27 mouse cellular contexts compared by ENCODE assay signal in genomic region chr11:83746152-83746551, GRCm38 (mm10). TPM values are rescaled to one million over a fixed set of nuclear protein-coding genes. Genes with fewer than 3 reads are reported as not detected.
DNase-seq lines count a peak whose midpoint lies in the region; TF ChIP-seq lines count a peak whose summit lies in the region.
"Had no signal": no experiment of that assay in that cellular context is flagged by ENCODE, and none has a peak within 500 bp of the region (broad histone marks: within the 10 kb centered on the region; RNA-seq: fewer than 3 reads in every experiment).

No protein-coding gene starts in this region.

- H3K27me3 ChIP-seq in liver, adult 2 months (ENCODE audit: control insufficient read depth, insufficient read depth, low read length), result no peaks in the 10 kb centered on the region
- H3K27me3 ChIP-seq: intestine, embryonic 15.5 days had no signal

- peak overlapping the region; percentile 93 for H3K27ac ChIP-seq in liver, adult 2 months (replicated peaks; ENCODE audit: insufficient read depth, low read depth, low read length)
- H3K27ac ChIP-seq: forebrain, embryonic 10.5 days; gastrocnemius, adult 2 months; hindbrain, embryonic 15.5 days; intestine, embryonic 15.5 days; macrophage; midbrain, embryonic 13.5 days; stomach, postnatal 0 days had no signal

- intact Hi-C loops in left cerebral cortex, postnatal 25 days (cut with DNase I), result no loop called here

- H3K4me3 ChIP-seq in liver, adult 2 months (ENCODE audit: insufficient read depth, low read depth, low read length), result no peak overlapping the region
- H3K4me3 ChIP-seq: forebrain, embryonic 10.5 days; gastrocnemius, adult 2 months; hindbrain, embryonic 15.5 days; intestine, embryonic 15.5 days; midbrain, embryonic 13.5 days; myocyte had no signal

- H3K9ac ChIP-seq in liver, adult 2 months (ENCODE audit: low read depth, low read length), result no peak overlapping the region
- H3K9ac ChIP-seq: hindbrain, embryonic 15.5 days; intestine, embryonic 15.5 days; midbrain, embryonic 13.5 days had no signal

- TF ChIP-seq POLR2A in liver, adult 2 months (IDR thresholded peaks at IDR 0.05; ENCODE audit: extremely low read depth, insufficient read depth, low read length), result no peak

- H3K36me3 ChIP-seq in liver, adult 2 months (ENCODE audit: control insufficient read depth, insufficient read depth, low read length), result peaks cover 2% of the 10 kb centered on the region; the same call in 1 of the 2 replicates
- H3K36me3 ChIP-seq: forebrain, embryonic 10.5 days; hindbrain, embryonic 15.5 days; intestine, embryonic 15.5 days; midbrain, embryonic 13.5 days had no signal

- 95% methylated on average over 4 of the region's 4 CpGs for WGBS in liver, adult 2 months

- TF ChIP-seq CTCF in liver, adult 2 months (IDR thresholded peaks at IDR 0.05; ENCODE audit: low read depth, low read length), result no peak

- H3K79me2 ChIP-seq in liver, adult 2 months (ENCODE audit: control insufficient read depth, insufficient read depth, low read length), result no peaks in the 10 kb centered on the region

- peaks cover 22% of the 10 kb centered on the region for H3K4me1 ChIP-seq in liver, adult 2 months (ENCODE audit: control insufficient read depth, insufficient read depth, low read length)
- H3K4me1 ChIP-seq: forebrain, embryonic 10.5 days; hindbrain, embryonic 15.5 days; intestine, embryonic 15.5 days; midbrain, embryonic 13.5 days had no signal

- no peak for DNase-seq in liver, adult 2 months (ENCODE audit: extremely low read depth, low read depth, low spot score)
- no peak for DNase-seq in liver
- DNase-seq in B cell, adult 2 months, result peak; percentile 82 to 85
- peak; percentile 11 to 80 for DNase-seq in natural killer cell, adult 2 months (ENCODE audit: low spot score in 2 of 2)
- DNase-seq in spleen, postnatal 36 days (ENCODE audit: low spot score in 2 of 2), result peak; percentile 88 to 90
- no peak for DNase-seq in left cerebral cortex, postnatal 25 days (ENCODE audit: low spot score in 2 of 2)
- DNase-seq in adrenal gland, postnatal 14 days, result no peak
- DNase-seq: cerebellum, adult 2 months; cerebellum, postnatal 36 days; gastrocnemius, adult 2 months; heart, postnatal 36 days; lung, adult 2 months; right cerebral cortex, postnatal 4 days had no signal

RNA-seq across cellular contexts. Expression of gene Wfdc21, which starts 0.6 kb away (rescaled TPM):
- total RNA-seq in liver, adult 2 months (2014; rRNA removed), result 1,058 and 3,004 TPM in 2 replicates
- 2,463 and 2,494 TPM in 2 replicates for polyA plus RNA-seq in liver, adult 2 months (2012; rRNA removed)
- total RNA-seq in left cerebral cortex, postnatal 25 days (2021), result not detected
- 2.8 TPM in 1 of 2 replicates, not detected in the other for total RNA-seq in adrenal gland, postnatal 14 days (2021)
- total RNA-seq: gastrocnemius, adult 2 months; heart, postnatal 36 days; layer of hippocampus, postnatal 25 days; left cerebral cortex, postnatal 10 days had no signal
- polyA plus RNA-seq: forebrain, embryonic 10.5 days; heart, embryonic 14.5 days; hindbrain, embryonic 15.5 days; intestine, embryonic 15.5 days; kidney, embryonic 14.5 days; limb, embryonic 14.5 days; myocyte had no signal

RNA-seq across cellular contexts. Expression of gene Heatr6, which starts 7.3 kb away (rescaled TPM):
- 6.5 and 8.9 TPM in 2 replicates for total RNA-seq in liver, adult 2 months (2014; rRNA removed)
- 9.7 and 9.8 TPM in 2 replicates for polyA plus RNA-seq in liver, adult 2 months (2012; rRNA removed)
- total RNA-seq in left cerebral cortex, postnatal 25 days (2021), result 10 to 100 TPM; 12.3 to 14.8 TPM
- total RNA-seq in adrenal gland, postnatal 14 days (2021), result 12.5 and 15.5 TPM in 2 replicates

RNA-seq across cellular contexts. Expression of gene Wfdc18, which starts 37.3 kb away (rescaled TPM):
- total RNA-seq in liver, adult 2 months (2014; rRNA removed), result not detected in 2 replicates
- not detected in 2 replicates for polyA plus RNA-seq in liver, adult 2 months (2012; rRNA removed)
- 1 to 10 TPM; 1.9 to 3.1 TPM for total RNA-seq in left cerebral cortex, postnatal 25 days (2021)
- not detected in 2 replicates for total RNA-seq in adrenal gland, postnatal 14 days (2021)
- total RNA-seq: adrenal gland, postnatal 4 days; gastrocnemius, adult 2 months; heart, postnatal 36 days; layer of hippocampus, postnatal 25 days had no signal
- polyA plus RNA-seq: forebrain, embryonic 10.5 days; hindbrain, embryonic 15.5 days; kidney, embryonic 14.5 days; large intestine, adult 2 months; lung, adult 2 months; midbrain, embryonic 13.5 days; myocyte had no signal

RNA-seq across cellular contexts. Expression of gene Wfdc17, which starts 42.4 kb away (rescaled TPM):
- total RNA-seq in liver, adult 2 months (2014; rRNA removed), result 40.9 and 46.0 TPM in 2 replicates
- polyA plus RNA-seq in liver, adult 2 months (2012; rRNA removed), result 8.0 and 19.9 TPM in 2 replicates
- not detected for total RNA-seq in left cerebral cortex, postnatal 25 days (2021)
- 1.3 and 1.7 TPM in 2 replicates for total RNA-seq in adrenal gland, postnatal 14 days (2021)
- total RNA-seq: layer of hippocampus, postnatal 25 days; left cerebral cortex, postnatal 10 days had no signal
- polyA plus RNA-seq: forebrain, embryonic 10.5 days; myocyte had no signal

Comparison
In these comparisons a context has a peak if more than half of its experiments do, and no peak if none do; other contexts are left out.
1. DNase-seq: peak in B cell, adult 2 months (2 of 2), natural killer cell, adult 2 months (2 of 2) and spleen, postnatal 36 days (2 of 2); none in liver, adult 2 months (single experiment), liver (single experiment), left cerebral cortex, postnatal 25 days (0 of 2) and adrenal gland, postnatal 14 days (single experiment).
2. RNA of gene Wfdc21, which starts 0.6 kb away (total RNA-seq): 1,058 to 3,004 TPM in liver, adult 2 months; 2.8 TPM in adrenal gland, postnatal 14 days and not detected in left cerebral cortex, postnatal 25 days; every median in the first group is over 100 times any median in the second.